Comparison of ENCODE assay signal across 8 mouse cellular contexts in the genomic region with DNA sequence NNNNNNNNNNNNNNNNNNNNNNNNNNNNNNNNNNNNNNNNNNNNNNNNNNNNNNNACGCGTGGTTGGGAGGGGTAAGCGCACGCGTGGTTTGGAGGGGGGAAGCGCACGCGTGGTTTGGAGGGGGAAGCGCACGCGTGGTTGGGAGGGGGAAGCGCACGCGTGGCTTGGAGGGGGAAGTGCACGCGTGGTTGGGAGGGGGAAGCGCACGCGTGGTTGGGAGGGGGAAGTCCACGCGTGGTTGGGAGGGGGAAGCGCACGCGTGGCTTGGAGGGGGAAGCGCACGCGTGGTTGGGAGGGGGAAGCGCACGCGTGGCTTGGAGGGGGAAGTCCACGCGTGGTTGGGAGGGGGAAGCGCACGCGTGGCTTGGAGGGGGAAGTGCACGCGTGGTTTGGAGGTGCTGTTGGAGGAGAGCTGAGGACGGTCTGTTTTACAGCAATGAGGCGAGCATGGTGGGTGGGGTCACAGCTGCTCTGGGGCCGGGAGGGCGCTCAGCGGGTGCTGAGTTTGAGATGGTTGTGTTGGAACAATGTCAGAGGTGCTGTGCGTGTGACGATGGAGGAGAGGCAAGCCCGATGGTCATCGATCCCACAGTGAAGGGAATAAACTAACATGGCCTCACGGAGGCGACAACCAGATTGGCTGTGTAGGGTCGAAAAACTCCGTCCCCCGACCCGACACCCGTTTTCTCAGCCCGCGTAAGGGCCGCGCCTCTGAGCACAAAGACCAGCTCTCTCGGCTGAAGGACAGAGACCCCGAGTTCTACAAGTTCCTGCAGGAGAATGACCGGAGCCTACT. TPM values are rescaled to one million over a fixed set of nuclear protein-coding genes. Genes with fewer than 3 reads are reported as not detected.
DNase-seq lines count a peak whose midpoint lies in the region; ATAC-seq and TF ChIP-seq lines count a peak whose summit lies in the region.

No protein-coding gene starts in this region.

- no peak for ATAC-seq in heart, embryonic 13.5 days (ENCODE audit: extremely low read depth, insufficient number of reproducible peaks, low FRiP score, low TSS enrichment)
- no peak for ATAC-seq in G1E (ENCODE audit: extremely low read depth, insufficient number of reproducible peaks, low FRiP score, poor library complexity, severe bottlenecking)
- no peak for ATAC-seq in forebrain, embryonic 16.5 days
- ATAC-seq in liver, embryonic 16.5 days (ENCODE audit: low read depth) = no peak

- H3K9ac ChIP-seq in heart, embryonic 13.5 days = peak overlapping the region; percentile 88
- H3K9ac ChIP-seq in forebrain, embryonic 16.5 days (replicated peaks; ENCODE audit: low read depth, low read length) = no peak overlapping the region; the same call in 1 of the 2 replicates
- peak overlapping the region; percentile 79 for H3K9ac ChIP-seq in liver, embryonic 16.5 days (ENCODE audit: low read depth, low read length)

- H3K27me3 ChIP-seq in heart, embryonic 13.5 days (replicated peaks) = 0 out of 2 replicates have a peak, but pooled peaks cover 2% of the 10 kb centered on the region
- H3K27me3 ChIP-seq in G1E (ENCODE audit: insufficient read depth, low read length) = no peaks in the 10 kb centered on the region
- no peaks in the 10 kb centered on the region for H3K27me3 ChIP-seq in forebrain, embryonic 16.5 days (replicated peaks; ENCODE audit: control insufficient read depth, insufficient read depth, low read length)
- no peaks in the 10 kb centered on the region for H3K27me3 ChIP-seq in liver, embryonic 16.5 days (ENCODE audit: control insufficient read depth, insufficient read depth, low read depth, low read length)

- 24% methylated on average over 55 of the region's 60 CpGs for WGBS in heart, embryonic 13.5 days
- WGBS in forebrain, embryonic 16.5 days = 21% methylated on average over 55 of the region's 60 CpGs
- 19% methylated on average over 55 of the region's 60 CpGs for WGBS in liver, embryonic 16.5 days (ENCODE audit: insufficient replicate concordance)

- H3K9me3 ChIP-seq in heart, embryonic 13.5 days = no peaks in the 10 kb centered on the region
- H3K9me3 ChIP-seq in G1E (replicated peaks) = no peaks in the 10 kb centered on the region
- H3K9me3 ChIP-seq in forebrain, embryonic 16.5 days (ENCODE audit: control insufficient read depth, low read length) = no peaks in the 10 kb centered on the region
- H3K9me3 ChIP-seq in liver, embryonic 16.5 days (replicated peaks; ENCODE audit: control insufficient read depth, low read length) = no peaks in the 10 kb centered on the region

- peak overlapping the region; percentile 93 for H3K4me2 ChIP-seq in heart, embryonic 13.5 days
- H3K4me2 ChIP-seq in forebrain, embryonic 16.5 days (ENCODE audit: low read length) = peak overlapping the region; percentile 49
- peak overlapping the region; percentile 100 for H3K4me2 ChIP-seq in liver, embryonic 16.5 days (ENCODE audit: low read depth, low read length)

- H3K4me3 ChIP-seq in heart, embryonic 13.5 days = peak overlapping the region; percentile 89
- H3K4me3 ChIP-seq in G1E (ENCODE audit: low read depth, low read length) = peak overlapping the region; percentile 76
- H3K4me3 ChIP-seq in forebrain, embryonic 16.5 days (replicated peaks; ENCODE audit: low read length) = peak overlapping the region; percentile 68
- peak overlapping the region; percentile 94 for H3K4me3 ChIP-seq in liver, embryonic 16.5 days (ENCODE audit: low read depth, low read length)

- no peak overlapping the region for H3K27ac ChIP-seq in heart, embryonic 13.5 days (replicated peaks)
- no peak overlapping the region for H3K27ac ChIP-seq in forebrain, embryonic 16.5 days (ENCODE audit: low read length)
- peak overlapping the region; percentile 52 for H3K27ac ChIP-seq in liver, embryonic 16.5 days (ENCODE audit: low read length)

- no peak for TF ChIP-seq CTCF in G1E (IDR thresholded peaks at IDR 0.05; ENCODE audit: low read depth, low read length)

- intact Hi-C loops in heart, postnatal 36 days (cut with DNase I) = no loop called here

- peaks cover 26% of the 10 kb centered on the region for H3K4me1 ChIP-seq in heart, embryonic 13.5 days
- H3K4me1 ChIP-seq in G1E (ENCODE audit: insufficient read depth, low read depth, low read length) = peaks cover 58% of the 10 kb centered on the region
- peaks cover 16% of the 10 kb centered on the region for H3K4me1 ChIP-seq in forebrain, embryonic 16.5 days (replicated peaks; ENCODE audit: control insufficient read depth, insufficient read depth, low read length)
- H3K4me1 ChIP-seq in liver, embryonic 16.5 days (ENCODE audit: control insufficient read depth, low read depth, low read length) = peaks cover 25% of the 10 kb centered on the region

- DNase-seq in heart, postnatal 36 days = no peak
- peak; percentile 28 for DNase-seq in G1E (ENCODE audit: low spot score)
- DNase-seq in yolk sac, embryonic 10.5 days (ENCODE audit: low spot score) = peak; percentile 38
- DNase-seq in urinary bladder, adult 2 months (ENCODE audit: low spot score) = no peak
- DNase-seq in layer of hippocampus, postnatal 25 days (ENCODE audit: extremely low spot score in 1 of 2, low spot score in 1 of 2) = no peak

- H3K36me3 ChIP-seq in heart, embryonic 13.5 days = peaks cover 63% of the 10 kb centered on the region
- H3K36me3 ChIP-seq in G1E (replicated peaks) = peaks cover 69% of the 10 kb centered on the region
- H3K36me3 ChIP-seq in forebrain, embryonic 16.5 days (ENCODE audit: control insufficient read depth, insufficient read depth) = peaks cover 20% of the 10 kb centered on the region
- H3K36me3 ChIP-seq in liver, embryonic 16.5 days (ENCODE audit: control insufficient read depth, insufficient read depth) = peaks cover 40% of the 10 kb centered on the region

RNA-seq across cellular contexts. Expression of gene Noc2l, which starts 1.0 kb away (rescaled TPM):
- polyA plus RNA-seq in heart, embryonic 13.5 days (2015; fragmentation: Nextera tagmentation; extraction: Ambion mirVana) = 39.3 and 41.8 TPM in 2 replicates
- 10 to 100 TPM; 25.0 to 25.9 TPM for total RNA-seq in heart, postnatal 36 days (2021)
- total RNA-seq in G1E (2014; fragmentation: Nextera tagmentation) (131 and 141 TPM in 2 replicates), G1E (2017) (73.7 and 86.3 TPM in 2 replicates)
- 93.0 and 102 TPM in 2 replicates for polyA plus RNA-seq in G1E (2012)
- polyA plus RNA-seq in forebrain, embryonic 16.5 days (2015; fragmentation: Nextera tagmentation; extraction: Ambion mirVana) = 55.3 and 61.4 TPM in 2 replicates
- polyA plus RNA-seq in liver, embryonic 16.5 days (2015; fragmentation: Nextera tagmentation; extraction: Ambion mirVana) = 36.0 and 36.2 TPM in 2 replicates
- 57.9 and 67.2 TPM in 2 replicates for polyA plus RNA-seq in urinary bladder, adult 2 months (2012; rRNA removed)
- total RNA-seq in layer of hippocampus, postnatal 25 days (2021) = 10 to 100 TPM; 60.5 to 66.7 TPM

RNA-seq across cellular contexts. Expression of gene Plekhn1, which starts 2.2 kb away (rescaled TPM):
- polyA plus RNA-seq in heart, embryonic 13.5 days (2015; fragmentation: Nextera tagmentation; extraction: Ambion mirVana) = 13.1 and 13.3 TPM in 2 replicates
- 10 to 100 TPM in 1 of 2 experiments, 1 to 10 TPM in 1; 9.2 to 10.2 TPM for total RNA-seq in heart, postnatal 36 days (2021)
- 14.7 and 19.4 TPM in 2 replicates for total RNA-seq in G1E (2014; fragmentation: Nextera tagmentation)
- total RNA-seq in G1E (2017) = 8.9 and 9.6 TPM in 2 replicates
- polyA plus RNA-seq in G1E (2012) = 11.3 and 13.4 TPM in 2 replicates
- 27.6 and 31.9 TPM in 2 replicates for polyA plus RNA-seq in forebrain, embryonic 16.5 days (2015; fragmentation: Nextera tagmentation; extraction: Ambion mirVana)
- polyA plus RNA-seq in liver, embryonic 16.5 days (2015; fragmentation: Nextera tagmentation; extraction: Ambion mirVana) = 3.8 and 4.1 TPM in 2 replicates
- 86.6 and 88.2 TPM in 2 replicates for polyA plus RNA-seq in urinary bladder, adult 2 months (2012; rRNA removed)
- total RNA-seq in layer of hippocampus, postnatal 25 days (2021) = 10 to 100 TPM; 37.9 to 45.9 TPM

RNA-seq across cellular contexts. Expression of gene Samd11, which starts 18.6 kb away (rescaled TPM):
- polyA plus RNA-seq in heart, embryonic 13.5 days (2015; fragmentation: Nextera tagmentation; extraction: Ambion mirVana) = 1.2 TPM in 2 replicates
- not detected for total RNA-seq in heart, postnatal 36 days (2021)
- total RNA-seq in G1E (2014; fragmentation: Nextera tagmentation) = 24.2 TPM in 1 of 2 replicates, not detected in the other
- total RNA-seq in G1E (2017) = 0.11 and 0.23 TPM in 2 replicates
- 0.07 and 0.12 TPM in 2 replicates for polyA plus RNA-seq in G1E (2012)
- polyA plus RNA-seq in forebrain, embryonic 16.5 days (2015; fragmentation: Nextera tagmentation; extraction: Ambion mirVana) = 0.83 and 2.2 TPM in 2 replicates
- polyA plus RNA-seq in liver, embryonic 16.5 days (2015; fragmentation: Nextera tagmentation; extraction: Ambion mirVana) = 36.4 and 37.7 TPM in 2 replicates
- polyA plus RNA-seq in urinary bladder, adult 2 months (2012; rRNA removed) = 0.21 and 0.22 TPM in 2 replicates
- 1 to 10 TPM; 3.9 to 4.9 TPM for total RNA-seq in layer of hippocampus, postnatal 25 days (2021)

RNA-seq across cellular contexts. Expression of gene Perm1, which starts 21.2 kb away (rescaled TPM):
- 2.7 and 3.0 TPM in 2 replicates for polyA plus RNA-seq in heart, embryonic 13.5 days (2015; fragmentation: Nextera tagmentation; extraction: Ambion mirVana)
- total RNA-seq in heart, postnatal 36 days (2021) = 100 to 1,000 TPM; 208 to 223 TPM
- total RNA-seq in G1E (2014; fragmentation: Nextera tagmentation) = not detected in 2 replicates
- total RNA-seq in G1E (2017) = 0.05 TPM in 1 of 2 replicates, not detected in the other
- polyA plus RNA-seq in G1E (2012) = not detected in 2 replicates
- 1.7 and 1.8 TPM in 2 replicates for polyA plus RNA-seq in forebrain, embryonic 16.5 days (2015; fragmentation: Nextera tagmentation; extraction: Ambion mirVana)
- 0.14 and 0.40 TPM in 2 replicates for polyA plus RNA-seq in liver, embryonic 16.5 days (2015; fragmentation: Nextera tagmentation; extraction: Ambion mirVana)
- polyA plus RNA-seq in urinary bladder, adult 2 months (2012; rRNA removed) = 0.10 and 0.18 TPM in 2 replicates
- under 1 TPM; 0.23 to 0.27 TPM for total RNA-seq in layer of hippocampus, postnatal 25 days (2021)

RNA-seq across cellular contexts. Expression of gene AW011738, which starts 33.7 kb away (rescaled TPM):
- polyA plus RNA-seq in heart, embryonic 13.5 days (2015; fragmentation: Nextera tagmentation; extraction: Ambion mirVana) = 3.2 and 3.3 TPM in 2 replicates
- 1 to 10 TPM; 7.7 to 8.4 TPM for total RNA-seq in heart, postnatal 36 days (2021)
- total RNA-seq in G1E (2014; fragmentation: Nextera tagmentation) (not detected in 2 replicates), G1E (2017) (0.11 TPM in 1 of 2 replicates, not detected in the other)
- not detected in 2 replicates for polyA plus RNA-seq in G1E (2012)
- 3.3 and 4.0 TPM in 2 replicates for polyA plus RNA-seq in forebrain, embryonic 16.5 days (2015; fragmentation: Nextera tagmentation; extraction: Ambion mirVana)
- 1.0 and 1.2 TPM in 2 replicates for polyA plus RNA-seq in liver, embryonic 16.5 days (2015; fragmentation: Nextera tagmentation; extraction: Ambion mirVana)
- polyA plus RNA-seq in urinary bladder, adult 2 months (2012; rRNA removed) = 3.0 and 3.1 TPM in 2 replicates
- 1 to 10 TPM; 5.4 to 6.9 TPM for total RNA-seq in layer of hippocampus, postnatal 25 days (2021)

Comparison
In these comparisons a context has a peak if more than half of its experiments do, and no peak if none do; other contexts are left out.
1. H3K4me2 ChIP-seq: peak in every context shown above with its lines; median percentile 100 in liver, embryonic 16.5 days; 93 in heart, embryonic 13.5 days; 49 in forebrain, embryonic 16.5 days.
2. DNase-seq: peak in G1E (single experiment) and yolk sac, embryonic 10.5 days (single experiment); none in heart, postnatal 36 days (0 of 2), urinary bladder, adult 2 months (single experiment) and layer of hippocampus, postnatal 25 days (0 of 2).
3. RNA of gene Samd11, which starts 18.6 kb away (polyA plus RNA-seq): 36.4 to 37.7 TPM in liver, embryonic 16.5 days; 0.83 to 2.2 TPM in forebrain, embryonic 16.5 days, 1.2 TPM in heart, embryonic 13.5 days, 0.21 to 0.22 TPM in urinary bladder, adult 2 months and 0.07 to 0.12 TPM in G1E; every median in the first group is over 10 times any median in the second.
4. Peak in every context shown above with its lines, with median percentiles within 50 percentile points of each other: H3K4me3 ChIP-seq.